Mouse (Mus musculus) E14TG2a.4 (cell line): ENCODE results near the gene Taok3.

Experiments used
- CTCF ChIP-seq: conservative IDR thresholded peaks from 2 replicates; pipeline ENCODE4 v1.5.1; 2014; ENCODE audit warnings: low read length
- NANOG ChIP-seq: IDR thresholded peaks from 2 replicates; pipeline ENCODE4 v1.6.1; 2014; ENCODE audit warnings: borderline replicate concordance, low read length, mixed read lengths

- TF ChIP-seq CTCF (no peak), NANOG (no peak)
These were observed 119.2 kb downstream of the Taok3 start for GRCm38 (mm10) chr5:117239106-117239505.
